In genomic region chr2:121957216-121957792, GRCm38 (mm10) we compare ENCODE assay signal across 8 mouse cellular contexts. TPM values are rescaled to one million over a fixed set of nuclear protein-coding genes. Genes with fewer than 3 reads are reported as not detected.
DNase-seq lines count a peak whose midpoint lies in the region; ATAC-seq and TF ChIP-seq lines count a peak whose summit lies in the region.

No protein-coding gene starts in this region.

- 5% methylated on average over 8 of the region's 8 CpGs for WGBS in heart, embryonic 14.5 days
- WGBS in forebrain, embryonic 16.5 days: 12% methylated on average over 8 of the region's 8 CpGs
- 16% methylated on average over 8 of the region's 8 CpGs for WGBS in midbrain, embryonic 10.5 days

- peaks cover 23% of the 10 kb centered on the region for H3K36me3 ChIP-seq in heart, embryonic 14.5 days (ENCODE audit: control insufficient read depth, insufficient read depth, low read length)
- H3K36me3 ChIP-seq in G1E (replicated peaks): peaks cover 28% of the 10 kb centered on the region
- H3K36me3 ChIP-seq in forebrain, embryonic 16.5 days (ENCODE audit: control insufficient read depth, insufficient read depth): peaks cover 3% of the 10 kb centered on the region; the same call in 1 of the 2 replicates
- peaks cover 28% of the 10 kb centered on the region for H3K36me3 ChIP-seq in midbrain, embryonic 10.5 days

- H3K4me1 ChIP-seq in heart, embryonic 14.5 days (ENCODE audit: control insufficient read depth in 2 of 2, insufficient read depth in 2 of 2, low read length in 2 of 2): peaks cover 0 to 13% of the 10 kb centered on the region in 2 experiments; a peak in 2 of 4 replicates
- peaks cover 24% of the 10 kb centered on the region for H3K4me1 ChIP-seq in G1E (ENCODE audit: insufficient read depth, low read depth, low read length)
- H3K4me1 ChIP-seq in forebrain, embryonic 16.5 days (replicated peaks; ENCODE audit: control insufficient read depth, insufficient read depth, low read length): peaks cover 18% of the 10 kb centered on the region
- H3K4me1 ChIP-seq in midbrain, embryonic 10.5 days: peaks cover 23% of the 10 kb centered on the region

- TF ChIP-seq CTCF in G1E (IDR thresholded peaks at IDR 0.05; ENCODE audit: low read depth, low read length): no peak

- peak overlapping the region; percentile 83 for H3K4me2 ChIP-seq in heart, embryonic 14.5 days (ENCODE audit: low read length)
- H3K4me2 ChIP-seq in forebrain, embryonic 16.5 days (ENCODE audit: low read length): peak overlapping the region; percentile 65

- peak overlapping the region; percentile 73 to 94; a peak in 3 of 4 replicates for H3K4me3 ChIP-seq in heart, embryonic 14.5 days (ENCODE audit: control insufficient read depth in 1 of 2, insufficient read depth in 1 of 2, low read depth in 1 of 2, low read length in 2 of 2)
- H3K4me3 ChIP-seq in G1E (ENCODE audit: low read depth, low read length): peak overlapping the region; percentile 98
- H3K4me3 ChIP-seq in forebrain, embryonic 16.5 days (replicated peaks; ENCODE audit: low read length): peak overlapping the region; percentile 79
- H3K4me3 ChIP-seq in midbrain, embryonic 10.5 days: peak overlapping the region; percentile 94

- H3K9me3 ChIP-seq in heart, embryonic 14.5 days (ENCODE audit: control insufficient read depth, low read length): no peaks in the 10 kb centered on the region
- H3K9me3 ChIP-seq in G1E (replicated peaks): no peaks in the 10 kb centered on the region
- no peaks in the 10 kb centered on the region for H3K9me3 ChIP-seq in forebrain, embryonic 16.5 days (ENCODE audit: control insufficient read depth, low read length)
- no peaks in the 10 kb centered on the region for H3K9me3 ChIP-seq in midbrain, embryonic 10.5 days (replicated peaks)

- DNase-seq in heart, adult 18-20 months: no peak
- no peak for DNase-seq in G1E (ENCODE audit: low spot score)
- DNase-seq in midbrain, embryonic 10.5 days (ENCODE audit: low spot score): no peak
- no peak for DNase-seq in adrenal gland, postnatal 10 days
- no peak for DNase-seq in urinary bladder, postnatal 36 days (ENCODE audit: low spot score in 2 of 2)
- no peak for DNase-seq in left cerebral cortex, adult 9 months (ENCODE audit: low spot score in 2 of 2)

- no peaks in the 10 kb centered on the region for H3K27me3 ChIP-seq in heart, embryonic 14.5 days (ENCODE audit: control insufficient read depth, insufficient read depth, low read length)
- H3K27me3 ChIP-seq in G1E (ENCODE audit: insufficient read depth, low read length): no peaks in the 10 kb centered on the region
- no peaks in the 10 kb centered on the region for H3K27me3 ChIP-seq in forebrain, embryonic 16.5 days (replicated peaks; ENCODE audit: control insufficient read depth, insufficient read depth, low read length)
- H3K27me3 ChIP-seq in midbrain, embryonic 10.5 days (ENCODE audit: low read depth, poor library complexity, severe bottlenecking): peaks cover 4% of the 10 kb centered on the region; the same call in 1 of the 2 replicates

- H3K27ac ChIP-seq in heart, embryonic 14.5 days (replicated peaks in 1 of 2; ENCODE audit: control insufficient read depth in 1 of 2, insufficient read depth in 1 of 2, low read depth in 2 of 2, low read length in 2 of 2): peak overlapping the region in 1 of 2 experiments; percentile 97; a peak in 2 of 4 replicates
- H3K27ac ChIP-seq in forebrain, embryonic 16.5 days (ENCODE audit: low read length): no peak overlapping the region
- H3K27ac ChIP-seq in midbrain, embryonic 10.5 days (replicated peaks): peak overlapping the region; percentile 94

- ATAC-seq in heart, embryonic 14.5 days (ENCODE audit: insufficient number of reproducible peaks, insufficient read depth, low FRiP score, low read depth): no peak
- no peak for ATAC-seq in G1E (ENCODE audit: extremely low read depth, insufficient number of reproducible peaks, low FRiP score, poor library complexity, severe bottlenecking)
- no peak for ATAC-seq in forebrain, embryonic 16.5 days

- peak overlapping the region; percentile 98 for H3K9ac ChIP-seq in heart, embryonic 14.5 days (ENCODE audit: low read length)
- peak overlapping the region; percentile 86 for H3K9ac ChIP-seq in forebrain, embryonic 16.5 days (replicated peaks; ENCODE audit: low read depth, low read length)

RNA-seq across cellular contexts. Expression of gene Mageb3, which starts 1.4 kb away (rescaled TPM):
- polyA plus RNA-seq in heart, embryonic 14.5 days (2014; fragmentation: Nextera tagmentation; extraction: Ambion mirVana): 0.08 TPM in 1 of 2 replicates, not detected in the other
- not detected for total RNA-seq in heart, adult 18-20 months (2021)
- total RNA-seq in G1E (2014; fragmentation: Nextera tagmentation) (not detected in 2 replicates), G1E (2017) (0.27 and 0.29 TPM in 2 replicates)
- 0.03 TPM in 1 of 2 replicates, not detected in the other for polyA plus RNA-seq in G1E (2012)
- polyA plus RNA-seq in forebrain, embryonic 16.5 days (2015; fragmentation: Nextera tagmentation; extraction: Ambion mirVana): 0.40 and 1.3 TPM in 2 replicates
- polyA plus RNA-seq in midbrain, embryonic 10.5 days (2016; fragmentation: Nextera tagmentation; extraction: Ambion mirVana): 0.19 and 0.37 TPM in 2 replicates
- not detected for total RNA-seq in adrenal gland, postnatal 10 days (2021)

RNA-seq across cellular contexts. Expression of gene Ctdspl2, which starts 1.5 kb away (rescaled TPM):
- 35.7 and 40.1 TPM in 2 replicates for polyA plus RNA-seq in heart, embryonic 14.5 days (2014; fragmentation: Nextera tagmentation; extraction: Ambion mirVana)
- total RNA-seq in heart, adult 18-20 months (2021): 10 to 100 TPM; 11.2 to 13.6 TPM
- 107 and 137 TPM in 2 replicates for total RNA-seq in G1E (2014; fragmentation: Nextera tagmentation)
- total RNA-seq in G1E (2017): 75.4 and 79.1 TPM in 2 replicates
- polyA plus RNA-seq in G1E (2012): 3.7 and 5.3 TPM in 2 replicates
- 49.4 and 49.9 TPM in 2 replicates for polyA plus RNA-seq in forebrain, embryonic 16.5 days (2015; fragmentation: Nextera tagmentation; extraction: Ambion mirVana)
- 55.6 and 59.1 TPM in 2 replicates for polyA plus RNA-seq in midbrain, embryonic 10.5 days (2016; fragmentation: Nextera tagmentation; extraction: Ambion mirVana)
- 10 to 100 TPM; 29.4 to 36.7 TPM for total RNA-seq in adrenal gland, postnatal 10 days (2021)
